Mouse (Mus musculus) E14TG2a.4 (cell line): Measurements from ENCODE around the gene Myog.

Experiments
- CTCF ChIP-seq: conservative IDR thresholded peaks from 2 replicates; pipeline ENCODE4 v1.5.1; 2014; ENCODE audit warnings: low read length
- POU5F1 ChIP-seq: IDR thresholded peaks from 2 replicates; pipeline ENCODE4 v1.6.1; 2014; ENCODE audit warnings: low read length, borderline replicate concordance

- TF ChIP-seq CTCF, result no peak
- TF ChIP-seq POU5F1, result no peak
These were observed 3.5 kb downstream of the Myog start for GRCm38 (mm10) chr1:134293276-134293675.
